Mouse (Mus musculus) cerebellum, adult 2 months (tissue): ENCODE data around the gene Slc39a11. TPM values are rescaled to one million over a fixed set of nuclear protein-coding genes. Genes with fewer than 3 reads are reported as not detected.

Experiments
- DNase-seq, 2 experiments: peaks; one replicate each; pipeline ENCODE4 v3.0.0; 2021
- H3K27ac ChIP-seq: fragments of 200-500 bp; 2 replicates; pipeline ENCODE4 v1.5.1; 2012; ENCODE audit warnings: low read length, control low read depth, inconsistent platforms; ENCODE audit not compliant: insufficient read depth
- H3K27me3 ChIP-seq: fragments of 200-500 bp; 2 replicates; pipeline ENCODE4 v1.6.1; 2012; ENCODE audit warnings: inconsistent platforms, mild to moderate bottlenecking, low read length, moderate library complexity; ENCODE audit not compliant: control insufficient read depth, insufficient read depth
- H3K4me1 ChIP-seq: fragments of 200-500 bp; 2 replicates; pipeline ENCODE4 v1.6.1; 2011; ENCODE audit warnings: low read length; ENCODE audit not compliant: control insufficient read depth, insufficient read depth
- H3K4me3 ChIP-seq: fragments of 200-500 bp; replicated peaks from 2 replicates; pipeline ENCODE3; 2011; ENCODE audit warnings: mild to moderate bottlenecking, low read depth, low read length, control low read depth; ENCODE audit not compliant: insufficient read depth
- CTCF ChIP-seq: fragments of 200-500 bp; IDR thresholded peaks from 2 replicates; pipeline ENCODE4 v1.5.1; 2011; ENCODE audit warnings: low read depth, mild to moderate bottlenecking, control low read depth, low read length, moderate library complexity, borderline replicate concordance; ENCODE audit not compliant: insufficient read depth
- POLR2A ChIP-seq: fragments of 200-500 bp; IDR thresholded peaks from 2 replicates; pipeline ENCODE4 v1.6.1; 2011; ENCODE audit warnings: low read length, control low read depth, borderline replicate concordance; ENCODE audit not compliant: insufficient read depth
- WGBS: fragments of 180-500 bp; shearing (Covaris S2); methylation state at CpG from one replicate; pipeline ENCODE4 v1.1.7; 2018; 5-methylcytosine and 5-hydroxymethylcytosine counted together
- polyA plus RNA-seq: library from polyadenylated mRNA; depleted of rRNA; stranded (reverse); fragments of >200 nt; gene quantifications from 2 replicates; pipeline ENCODE4 v1.2.3, GENCODE M21; 2012; rRNA removed

Slc39a11 gene
- polyA plus RNA-seq, 1 experiment: 14.1 TPM

DNA sequence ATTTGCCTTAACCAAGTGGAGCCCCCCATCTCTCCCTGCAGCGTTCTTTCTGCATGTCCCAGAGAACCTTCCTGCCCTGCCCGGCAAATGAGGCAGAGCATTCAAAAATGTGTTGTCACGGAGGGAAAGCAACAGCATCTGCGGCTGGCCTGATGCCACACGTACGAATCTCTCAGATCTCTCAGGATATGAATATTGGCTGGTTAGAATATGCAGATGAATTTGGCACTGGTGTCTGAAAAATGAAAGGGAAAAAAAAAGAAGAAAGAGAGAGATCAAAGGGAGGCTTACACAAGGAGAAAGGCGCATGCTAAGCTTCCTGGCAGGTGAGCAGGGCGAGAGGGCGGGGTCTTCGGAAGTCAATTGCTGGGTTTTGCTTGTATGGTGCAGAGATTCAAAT, 443.8 kb downstream of the Slc39a11 start:
- Histone ChIP-seq H3K27me3 (no peaks in the 10 kb centered on the region), H3K4me3 (no peak overlapping the region), H3K4me1 (no peaks in the 10 kb centered on the region; the same call in 1 of the 2 replicates), H3K27ac (no peak overlapping the region)
- TF ChIP-seq POLR2A (no peak), CTCF (no peak)
- WGBS: 59% methylated on average over 10 of the region's 10 CpGs
- no peak for DNase-seq

DNA sequence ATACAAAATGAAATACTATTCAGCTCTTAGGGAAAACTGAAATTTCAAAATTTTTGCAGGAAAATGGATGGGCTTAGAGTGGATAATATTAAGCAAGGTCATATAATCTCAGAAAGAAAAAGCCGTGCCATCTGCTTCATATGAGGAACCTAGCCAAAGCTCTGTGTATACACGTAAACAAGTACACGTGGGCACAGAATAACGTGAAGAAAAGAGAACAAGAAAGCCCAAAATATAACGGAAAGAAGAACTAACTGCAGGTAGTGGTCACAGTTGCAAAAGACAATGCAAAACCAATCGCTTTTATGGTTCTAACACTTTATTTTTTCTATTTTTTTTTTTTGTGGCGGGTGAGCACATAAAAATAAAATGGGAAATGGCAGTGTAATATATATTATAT, 446.9 kb downstream of the Slc39a11 start:
- Histone ChIP-seq H3K27ac (no peak overlapping the region), H3K4me3 (no peak overlapping the region), H3K4me1 (no peaks in the 10 kb centered on the region; the same call in 1 of the 2 replicates), H3K27me3 (no peaks in the 10 kb centered on the region)
- no peak for DNase-seq
- whole genome bisulfite sequencing: 84% methylated on average over 7 of the region's 7 CpGs
- no peak for TF ChIP-seq POLR2A
- TF ChIP-seq CTCF: no peak

GRCm38 (mm10) chr11:113201470-113201997, 448.3 kb downstream of the Slc39a11 start:
- Histone ChIP-seq H3K27me3 (no peaks in the 10 kb centered on the region), H3K4me3 (peak overlapping the region; percentile 86), H3K27ac (peak overlapping the region; percentile 90), H3K4me1 (no peaks in the 10 kb centered on the region; the same call in 1 of the 2 replicates)
- DNase-seq: peak; percentile 89 to 91
- TF ChIP-seq POLR2A (peak; percentile 100), CTCF (no peak)
- under 1% methylated on average over 42 of the region's 42 CpGs for WGBS

GRCm38 (mm10) chr11:113200901-113201300, 449.0 kb downstream of the Slc39a11 start:
- peak; percentile 47 to 61 for DNase-seq
- Histone ChIP-seq H3K27ac (peak overlapping the region; percentile 90; the same call in 1 of the 2 replicates), H3K4me1 (no peaks in the 10 kb centered on the region; the same call in 1 of the 2 replicates), H3K4me3 (peak overlapping the region; percentile 86), H3K27me3 (no peaks in the 10 kb centered on the region)
- 4% methylated on average over 15 of the region's 15 CpGs for WGBS
- TF ChIP-seq POLR2A: no peak
- TF ChIP-seq CTCF: no peak

- H3K27ac ChIP-seq: no peak overlapping the region
- no peaks in the 10 kb centered on the region for H3K27me3 ChIP-seq
- no peaks in the 10 kb centered on the region; the same call in 1 of the 2 replicates for H3K4me1 ChIP-seq
- no peak for TF ChIP-seq POLR2A
- no peak for TF ChIP-seq CTCF
- DNase-seq: no peak
- H3K4me3 ChIP-seq: no peak overlapping the region
- 90% methylated on average over 15 of the region's 15 CpGs for WGBS
Measured at GRCm38 (mm10) chr11:113198586-113198985, 451.3 kb downstream of the Slc39a11 start.

- TF ChIP-seq CTCF (no peak), POLR2A (no peak)
- DNase-seq: no peak
- Histone ChIP-seq H3K27me3 (no peaks in the 10 kb centered on the region), H3K27ac (no peak overlapping the region), H3K4me3 (no peak overlapping the region), H3K4me1 (peaks cover 4% of the 10 kb centered on the region)
- 97% methylated on average over 8 of the region's 8 CpGs for WGBS
Measured at GRCm38 (mm10) chr11:113197624-113198023, 452.3 kb downstream of the Slc39a11 start.

- H3K4me3 ChIP-seq: no peak overlapping the region
- DNase-seq: no peak
- H3K27me3 ChIP-seq: no peaks in the 10 kb centered on the region
- 90% methylated on average over 19 of the region's 19 CpGs for WGBS
- no peak for TF ChIP-seq CTCF
- no peak for TF ChIP-seq POLR2A
- H3K4me1 ChIP-seq: peaks cover 6% of the 10 kb centered on the region
- H3K27ac ChIP-seq: no peak overlapping the region
Measured at GRCm38 (mm10) chr11:113196234-113197007, 453.5 kb downstream of the Slc39a11 start.

Other genes with a start within 250 kb of the Slc39a11 start
- 3.3 and 4.0 TPM in 2 replicates for gene Sstr2, start 30.7 kb downstream of the Slc39a11 start, polyA plus RNA-seq
- gene Cog1, start 910 bp downstream of the Slc39a11 start, polyA plus RNA-seq: 84.0 and 87.5 TPM in 2 replicates
- 32.5 and 32.9 TPM in 2 replicates for gene Fam104a, start 34.1 kb upstream of the Slc39a11 start, polyA plus RNA-seq
- 10.1 and 10.5 TPM in 2 replicates for gene D11Wsu47e, start 34.3 kb upstream of the Slc39a11 start, polyA plus RNA-seq
- gene Cpsf4l, start 59.9 kb upstream of the Slc39a11 start, polyA plus RNA-seq: 7.5 and 7.6 TPM in 2 replicates
- gene Cdc42ep4, start 101.8 kb upstream of the Slc39a11 start, polyA plus RNA-seq: 73.8 and 77.5 TPM in 2 replicates